Mouse (Mus musculus): Measurements from ENCODE around the gene Med18. TPM values are rescaled to one million over a fixed set of nuclear protein-coding genes. Genes with fewer than 3 reads are reported as not detected.
"Not testable (repeated sequence)": the region's sequence is repeated elsewhere in the genome, so short reads cannot be mapped to it uniquely, and the experiment has no call there.

Gene Med18
- polyA plus RNA-seq, 1 experiment from 2014 or later = 26.1 TPM

DNA sequence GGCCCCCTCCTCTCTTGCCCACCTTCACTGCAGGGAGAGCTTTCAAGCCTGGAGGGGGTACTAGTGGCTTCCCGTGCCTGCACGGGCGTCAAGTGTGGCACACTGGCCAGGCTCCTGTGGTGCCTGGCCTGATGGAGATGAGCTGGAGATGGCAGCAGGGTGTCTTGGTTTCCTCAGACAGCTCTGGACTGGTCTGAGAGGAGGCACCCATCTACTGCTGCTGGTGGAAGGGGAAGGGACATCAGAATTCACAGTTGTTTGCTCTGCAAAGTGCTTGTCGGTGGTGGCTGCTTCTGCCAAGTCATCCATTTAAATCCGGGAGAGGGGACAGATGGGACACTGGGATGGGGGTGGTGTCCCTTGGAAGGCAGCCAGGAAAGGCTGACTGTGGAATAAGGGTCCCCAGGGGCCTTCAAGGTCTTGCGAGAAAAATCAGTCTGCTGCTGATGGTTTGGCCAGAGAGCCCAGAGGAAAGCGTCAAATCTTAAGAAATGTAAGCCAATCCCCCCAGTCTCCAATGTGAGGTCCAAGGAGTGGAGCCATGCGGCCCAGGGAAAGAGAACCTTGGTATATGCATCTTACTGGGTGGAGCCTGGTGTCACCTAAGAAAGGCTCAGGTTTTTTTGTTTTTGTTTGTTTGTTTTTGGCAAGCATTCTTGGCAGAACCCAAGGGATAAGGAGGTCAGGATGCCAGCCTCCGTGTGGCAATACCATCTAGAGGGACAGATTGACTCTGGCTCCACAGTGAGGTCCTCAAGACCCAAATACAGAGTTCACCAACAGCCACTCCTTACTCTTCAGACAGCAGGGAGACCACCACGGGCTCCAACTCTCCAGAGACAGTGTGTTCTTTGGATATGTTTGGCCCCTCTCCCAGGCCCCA lies 28.7 kb upstream of the Med18 start:
- Histone ChIP-seq H3K4me1 (peaks cover 9% of the 10 kb centered on the region), H3K36me3 (ENCODE audit: poor library complexity, severe bottlenecking) (peaks cover 7% of the 10 kb centered on the region; the same call in 1 of the 2 replicates), H3K27me3 (no peaks in the 10 kb centered on the region), H3K9ac (no peak overlapping the region), H3K27ac (peak overlapping the region; percentile 15; the same call in 1 of the 2 replicates), H3K4me2 (no peak overlapping the region), H3K9me3 (replicated peaks) (no peaks in the 10 kb centered on the region), H3K4me3 (no peak overlapping the region)
- ATAC-seq = no peak
- WGBS = 70% methylated on average over 10 of the region's 10 CpGs

DNA sequence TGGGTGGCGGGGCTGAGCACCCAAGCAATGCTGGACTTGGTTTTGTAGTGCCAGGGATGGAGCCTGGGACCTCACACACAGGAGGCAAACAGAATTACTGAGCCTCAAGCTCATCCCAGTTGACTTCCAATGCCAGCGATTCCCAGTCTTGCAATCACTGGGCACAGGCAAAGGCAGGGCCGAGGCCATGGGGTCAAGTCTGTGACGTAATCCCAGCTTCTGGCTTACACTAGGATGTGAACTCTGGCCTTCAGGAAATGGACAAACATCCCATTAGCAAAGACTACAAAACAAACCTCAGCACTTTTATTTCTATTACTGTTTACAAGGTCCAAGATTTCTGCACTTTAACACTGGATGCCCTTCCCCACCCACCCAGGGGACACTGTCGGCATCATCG lies 28.0 kb upstream of the Med18 start:
- Histone ChIP-seq H3K4me3 (no peak overlapping the region), H3K4me1 (peaks cover 9% of the 10 kb centered on the region), H3K27ac (0 out of 2 replicates have a peak overlapping the region, but pooled peaks have one; percentile 15), H3K27me3 (no peaks in the 10 kb centered on the region), H3K9ac (no peak overlapping the region), H3K4me2 (no peak overlapping the region), H3K9me3 (replicated peaks) (no peaks in the 10 kb centered on the region), H3K36me3 (ENCODE audit: poor library complexity, severe bottlenecking) (peaks cover 3% of the 10 kb centered on the region; the same call in 1 of the 2 replicates)
- ATAC-seq = no peak
- WGBS = 91% methylated on average over 6 of the region's 6 CpGs

DNA sequence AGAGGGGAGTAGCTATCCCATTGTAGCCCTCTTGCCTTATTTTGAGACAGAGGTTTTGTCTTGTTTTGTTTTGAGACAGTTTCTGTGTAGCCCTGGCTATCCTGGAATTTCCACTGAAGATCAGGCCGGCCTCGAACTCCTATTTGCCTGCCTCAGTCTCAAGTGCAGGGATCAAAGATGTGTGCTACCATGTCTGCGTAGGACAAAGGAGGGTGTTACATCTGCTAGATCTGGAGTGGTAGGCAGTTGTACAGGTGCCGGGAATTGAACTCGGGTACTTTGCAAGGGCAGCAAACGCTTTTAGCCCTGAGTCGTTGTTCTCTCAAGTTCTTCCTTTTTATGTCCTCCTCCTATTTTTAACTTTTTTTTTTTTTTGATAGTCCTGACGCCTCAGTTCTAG lies 27.3 kb upstream of the Med18 start:
- Histone ChIP-seq H3K9ac (no peak overlapping the region), H3K36me3 (ENCODE audit: poor library complexity, severe bottlenecking) (no peaks in the 10 kb centered on the region), H3K9me3 (replicated peaks) (no peaks in the 10 kb centered on the region), H3K27ac (no peak overlapping the region), H3K27me3 (no peaks in the 10 kb centered on the region), H3K4me1 (peaks cover 9% of the 10 kb centered on the region), H3K4me3 (no peak overlapping the region), H3K4me2 (no peak overlapping the region)
- 93% methylated on average over 8 of the region's 8 CpGs for WGBS
- ATAC-seq = no peak

DNA sequence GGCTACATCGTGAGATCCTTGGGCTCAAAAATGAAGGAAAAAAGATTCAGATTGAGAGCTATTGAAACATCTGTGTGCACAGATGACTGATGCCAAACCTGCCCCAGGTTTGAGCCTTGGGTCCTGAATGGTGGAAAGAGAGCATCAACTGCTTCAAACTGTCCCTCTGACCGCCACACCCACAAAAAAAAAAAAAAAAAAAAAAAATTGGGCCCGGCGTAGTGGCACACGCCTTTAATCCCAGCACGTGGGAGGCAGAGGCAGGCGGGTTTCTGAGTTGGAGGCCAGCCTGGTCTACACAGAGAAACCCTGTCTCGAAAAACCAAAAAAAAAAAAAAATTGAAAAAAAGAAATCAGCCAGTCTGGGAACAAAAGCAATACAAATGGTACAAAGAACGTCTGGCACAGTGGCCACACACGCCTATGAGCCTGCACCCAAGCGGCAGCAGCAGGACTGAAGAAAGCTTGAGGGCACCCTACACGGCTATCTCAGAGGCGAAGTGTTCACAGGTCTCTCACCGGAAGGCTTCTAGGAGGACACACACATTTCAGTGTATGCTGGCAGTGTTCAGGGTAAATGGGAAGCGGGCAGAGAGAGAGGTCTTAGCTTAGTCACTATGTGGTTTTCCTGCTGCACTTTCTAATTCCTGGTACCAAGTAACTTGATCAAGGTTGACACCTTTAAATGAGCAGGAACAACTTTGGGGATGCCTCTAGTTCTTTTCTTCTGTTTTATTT lies 26.7 kb upstream of the Med18 start:
- H3K36me3 ChIP-seq (ENCODE audit: poor library complexity, severe bottlenecking) = no peaks in the 10 kb centered on the region
- 90% methylated on average over 15 of the region's 15 CpGs for WGBS
- no peaks in the 10 kb centered on the region for H3K27me3 ChIP-seq
- H3K9me3 ChIP-seq (replicated peaks) = no peaks in the 10 kb centered on the region
- no peak overlapping the region for H3K27ac ChIP-seq
- ATAC-seq = no peak
- H3K9ac ChIP-seq = no peak overlapping the region
- no peak overlapping the region for H3K4me3 ChIP-seq
- no peak overlapping the region for H3K4me2 ChIP-seq
- H3K4me1 ChIP-seq = peaks cover 9% of the 10 kb centered on the region

GRCm38 (mm10) chr4:132488976-132489375 lies 25.3 kb upstream of the Med18 start:
- H3K36me3 ChIP-seq (ENCODE audit: poor library complexity, severe bottlenecking) = no peaks in the 10 kb centered on the region
- no peak overlapping the region for H3K9ac ChIP-seq
- 84% methylated on average over 6 of the region's 6 CpGs for WGBS
- ATAC-seq = no peak
- no peak overlapping the region for H3K4me3 ChIP-seq
- H3K4me1 ChIP-seq = peaks cover 9% of the 10 kb centered on the region
- H3K27me3 ChIP-seq = no peaks in the 10 kb centered on the region
- no peak overlapping the region for H3K4me2 ChIP-seq
- no peak overlapping the region for H3K27ac ChIP-seq
- H3K9me3 ChIP-seq (replicated peaks) = no peaks in the 10 kb centered on the region

- no peaks in the 10 kb centered on the region for H3K36me3 ChIP-seq (ENCODE audit: poor library complexity, severe bottlenecking)
- no peaks in the 10 kb centered on the region for H3K9me3 ChIP-seq (replicated peaks)
- WGBS = 96% methylated on average over 3 of the region's 3 CpGs
- no peak overlapping the region for H3K27ac ChIP-seq
- no peak overlapping the region for H3K9ac ChIP-seq
- no peaks in the 10 kb centered on the region for H3K27me3 ChIP-seq
- peaks cover 9% of the 10 kb centered on the region for H3K4me1 ChIP-seq
- H3K4me3 ChIP-seq = no peak overlapping the region
- H3K4me2 ChIP-seq = no peak overlapping the region
- ATAC-seq = no peak
These were observed 24.8 kb upstream of the Med18 start for GRCm38 (mm10) chr4:132488521-132488920.

- Histone ChIP-seq H3K9me3 (replicated peaks) (no peaks in the 10 kb centered on the region), H3K4me1 (no peaks in the 10 kb centered on the region), H3K4me3 (no peak overlapping the region), H3K4me2 (no peak overlapping the region), H3K9ac (no peak overlapping the region), H3K27me3 (no peaks in the 10 kb centered on the region), H3K36me3 (ENCODE audit: poor library complexity, severe bottlenecking) (no peaks in the 10 kb centered on the region), H3K27ac (no peak overlapping the region)
- 80% methylated on average over 5 of the region's 5 CpGs for WGBS
- no peak for ATAC-seq
These were observed 21.1 kb upstream of the Med18 start for GRCm38 (mm10) chr4:132484820-132485219.

DNA sequence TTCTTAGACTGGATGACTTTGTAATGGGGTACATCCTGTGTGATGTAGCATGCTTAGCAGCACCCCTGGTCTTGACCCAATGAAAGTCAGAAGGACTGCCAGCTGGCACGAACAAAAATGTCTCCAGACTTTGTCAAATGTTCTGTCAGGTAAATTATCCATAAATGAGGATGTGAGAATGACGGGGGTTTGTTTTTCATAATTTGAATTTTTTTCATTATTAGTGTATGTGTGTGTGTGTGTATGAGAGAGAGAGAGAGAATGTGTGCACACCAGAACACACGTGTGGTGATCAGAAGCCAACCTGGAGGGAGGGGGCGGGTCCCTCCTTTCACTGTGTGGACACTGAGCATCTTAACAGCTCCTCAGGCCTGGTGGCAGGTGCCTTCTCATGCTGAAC lies 20.5 kb upstream of the Med18 start:
- WGBS = 80% methylated on average over 4 of the region's 4 CpGs
- Histone ChIP-seq H3K36me3 (ENCODE audit: poor library complexity, severe bottlenecking) (no peaks in the 10 kb centered on the region), H3K9me3 (replicated peaks) (no peaks in the 10 kb centered on the region), H3K4me1 (no peaks in the 10 kb centered on the region), H3K27me3 (no peaks in the 10 kb centered on the region), H3K4me2 (no peak overlapping the region), H3K4me3 (no peak overlapping the region), H3K27ac (no peak overlapping the region), H3K9ac (no peak overlapping the region)
- ATAC-seq = no peak

DNA sequence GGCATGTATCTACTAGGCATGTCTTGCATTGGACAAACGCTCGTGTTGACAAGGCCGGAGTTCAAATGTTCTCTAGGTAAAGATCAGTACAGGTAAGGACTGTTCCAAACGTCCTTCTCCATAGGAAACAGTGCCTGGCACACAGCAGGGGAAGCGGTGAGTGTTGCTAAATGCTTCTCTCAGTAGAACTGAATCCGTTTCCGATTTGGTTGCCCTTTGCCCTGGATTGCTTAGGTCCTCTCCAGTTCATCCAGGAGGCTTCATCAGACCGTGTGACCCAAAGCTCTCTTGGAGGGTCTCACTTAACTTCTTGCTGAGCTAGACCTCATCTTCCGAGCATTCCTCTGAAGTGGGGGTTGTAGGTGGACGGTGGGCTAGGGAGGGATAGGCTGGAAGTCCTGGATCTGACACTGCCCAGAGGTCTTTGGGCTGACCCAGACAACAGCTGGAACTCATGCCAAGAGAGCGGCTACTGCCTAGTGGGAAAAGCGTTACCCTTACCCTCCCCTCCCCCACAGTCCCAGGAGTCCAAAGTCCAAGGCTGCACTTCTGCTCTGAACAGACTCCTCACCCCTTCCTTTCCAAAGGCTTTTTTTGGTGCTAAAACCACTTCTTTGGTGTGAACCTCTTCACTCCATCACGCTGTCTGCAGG lies 19.4 kb upstream of the Med18 start:
- Histone ChIP-seq H3K4me2 (no peak overlapping the region), H3K36me3 (ENCODE audit: poor library complexity, severe bottlenecking) (no peaks in the 10 kb centered on the region), H3K27ac (no peak overlapping the region), H3K9ac (no peak overlapping the region), H3K27me3 (no peaks in the 10 kb centered on the region), H3K4me1 (no peaks in the 10 kb centered on the region), H3K9me3 (replicated peaks) (no peaks in the 10 kb centered on the region), H3K4me3 (no peak overlapping the region)
- no peak for ATAC-seq
- WGBS = 86% methylated on average over 13 of the region's 13 CpGs

GRCm38 (mm10) chr4:132482104-132482503 lies 18.4 kb upstream of the Med18 start:
- H3K4me2 ChIP-seq; H3K27ac ChIP-seq; H3K4me3 ChIP-seq; H3K9me3 ChIP-seq (replicated peaks); H3K36me3 ChIP-seq (ENCODE audit: poor library complexity, severe bottlenecking); ATAC-seq; H3K27me3 ChIP-seq; H3K9ac ChIP-seq; H3K4me1 ChIP-seq: not testable (repeated sequence)
- WGBS = 69% methylated on average over 3 of the region's 3 CpGs

DNA sequence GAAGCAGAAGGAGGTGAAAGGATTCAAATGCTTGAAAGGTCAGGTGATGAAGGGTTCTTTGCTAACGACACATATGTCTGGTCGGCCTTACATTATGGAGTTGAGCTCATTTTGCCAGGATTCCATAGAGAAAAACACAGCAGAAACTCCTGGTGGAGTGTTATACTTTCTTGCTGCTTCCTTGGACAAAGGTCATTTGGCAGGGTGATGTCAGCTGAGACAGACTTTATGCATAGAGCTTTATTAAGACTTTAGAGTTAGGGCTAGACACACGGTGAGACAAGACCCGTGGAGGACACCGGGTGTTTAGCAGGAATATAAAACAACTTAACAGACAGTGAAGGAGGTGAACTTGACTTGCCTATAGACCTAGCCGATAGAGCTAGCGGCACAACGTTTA lies 14.1 kb upstream of the Med18 start:
- WGBS = 94% methylated on average over 8 of the region's 8 CpGs

More for the DNA sequence above, 14.1 kb upstream of the Med18 start:
- H3K4me1 ChIP-seq = no peaks in the 10 kb centered on the region
- H3K9me3 ChIP-seq (replicated peaks) = no peaks in the 10 kb centered on the region
- H3K27ac ChIP-seq = no peak overlapping the region
- H3K36me3 ChIP-seq (ENCODE audit: poor library complexity, severe bottlenecking) = no peaks in the 10 kb centered on the region
- H3K4me2 ChIP-seq = no peak overlapping the region
- no peak for ATAC-seq
- H3K27me3 ChIP-seq = no peaks in the 10 kb centered on the region
- H3K4me3 ChIP-seq = no peak overlapping the region
- H3K9ac ChIP-seq = no peak overlapping the region

Data from forebrain, embryonic 13.5 days (tissue).